Mouse (Mus musculus) lung, embryonic 14.5 days (tissue): ENCODE results near the gene Zfp978. TPM values are rescaled to one million over a fixed set of nuclear protein-coding genes. Genes with fewer than 3 reads are reported as not detected.
A peak's percentile ranks its signal among the peaks of the same experiment; 100 is the strongest.
"Not testable (repeated sequence)": the region's sequence is repeated elsewhere in the genome, so short reads cannot be mapped to it uniquely, and the experiment has no call there.

Experiments
- ATAC-seq: fragments of 200-750 bp; cut with Nextera tagmentation; 2 replicates; pipeline ENCODE4 v1.8.0; 2017; ENCODE audit warnings: mild to moderate bottlenecking, moderate TSS enrichment, moderate library complexity; ENCODE audit not compliant: insufficient read depth
- DNase-seq: peaks from one replicate; pipeline ENCODE4 v3.0.0-alpha.2; 2015
- H3K27ac ChIP-seq: fragments of 300-500 bp; sonication (generic); 2 replicates; pipeline ENCODE4 v1.5.1; 2014; ENCODE audit warnings: low read depth, mild to moderate bottlenecking, moderate library complexity
- H3K27me3 ChIP-seq: fragments of 300-500 bp; sonication (generic); 2 replicates; pipeline ENCODE4 v1.6.1; 2014; ENCODE audit warnings: low read length, control low read depth; ENCODE audit not compliant: insufficient read depth
- H3K36me3 ChIP-seq: fragments of 300-500 bp; sonication (generic); 2 replicates; pipeline ENCODE4 v1.6.1; 2014; ENCODE audit warnings: control low read depth; ENCODE audit not compliant: insufficient read depth
- H3K4me1 ChIP-seq: fragments of 300-500 bp; sonication (generic); 2 replicates; pipeline ENCODE4 v1.6.1; 2014; ENCODE audit warnings: antibody characterized with exemption, control low read depth; ENCODE audit not compliant: insufficient read depth
- H3K4me2 ChIP-seq: fragments of 300-500 bp; sonication (generic); 2 replicates; pipeline ENCODE4 v1.6.1; 2014; ENCODE audit warnings: mild to moderate bottlenecking
- H3K4me3 ChIP-seq: fragments of 300-500 bp; sonication (generic); 2 replicates; pipeline ENCODE4 v1.5.1; 2014; ENCODE audit warnings: low read depth, low read length
- H3K9ac ChIP-seq: fragments of 300-500 bp; sonication (generic); 2 replicates; pipeline ENCODE4 v1.6.1; 2014
- H3K9me3 ChIP-seq: fragments of 300-500 bp; sonication (generic); 2 replicates; pipeline ENCODE4 v1.6.1; 2016; ENCODE audit warnings: low read depth, low read length, control low read depth
- WGBS: fragments of 180-500 bp; shearing (Covaris S2); extraction: QIAGEN DNeasy Blood & Tissue Kit; methylation state at CpG from one replicate; pipeline ENCODE4 v1.1.7; 2014; 5-methylcytosine and 5-hydroxymethylcytosine counted together
- polyA plus RNA-seq: library from polyadenylated mRNA; unstranded; fragments of >200 nt; fragmentation: Nextera tagmentation; extraction: Ambion mirVana; gene quantifications from 2 replicates; pipeline ENCODE4 v1.2.1, GENCODE M21; 2014

Zfp978 gene
- polyA plus RNA-seq, 1 experiment from 2014 or later, result 0.21 TPM

DNA sequence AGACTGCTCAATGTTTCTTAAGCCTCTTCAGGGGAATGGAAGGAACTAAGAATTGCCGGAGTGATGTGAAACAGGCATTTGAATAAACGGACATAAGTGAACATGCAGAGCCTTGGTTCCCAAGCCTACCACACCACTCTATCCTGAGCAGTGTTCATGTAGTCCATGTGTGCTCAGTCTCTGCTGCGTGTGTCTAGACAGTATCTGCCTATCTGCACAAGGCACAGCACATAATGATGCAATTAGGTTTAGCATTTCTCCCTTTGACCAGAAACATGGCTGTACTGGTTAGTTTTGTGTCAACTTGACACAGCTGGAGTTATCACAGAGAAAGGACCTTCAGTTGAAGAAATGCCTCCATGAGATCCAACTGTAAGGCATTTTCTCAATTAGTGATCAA is 20.2 kb upstream of the Zfp978 start:
- 90% methylated on average over 3 of the region's 3 CpGs for WGBS
- not testable (repeated sequence) for DNase-seq
- peaks cover 53% of the 10 kb centered on the region for H3K9me3 ChIP-seq

DNA sequence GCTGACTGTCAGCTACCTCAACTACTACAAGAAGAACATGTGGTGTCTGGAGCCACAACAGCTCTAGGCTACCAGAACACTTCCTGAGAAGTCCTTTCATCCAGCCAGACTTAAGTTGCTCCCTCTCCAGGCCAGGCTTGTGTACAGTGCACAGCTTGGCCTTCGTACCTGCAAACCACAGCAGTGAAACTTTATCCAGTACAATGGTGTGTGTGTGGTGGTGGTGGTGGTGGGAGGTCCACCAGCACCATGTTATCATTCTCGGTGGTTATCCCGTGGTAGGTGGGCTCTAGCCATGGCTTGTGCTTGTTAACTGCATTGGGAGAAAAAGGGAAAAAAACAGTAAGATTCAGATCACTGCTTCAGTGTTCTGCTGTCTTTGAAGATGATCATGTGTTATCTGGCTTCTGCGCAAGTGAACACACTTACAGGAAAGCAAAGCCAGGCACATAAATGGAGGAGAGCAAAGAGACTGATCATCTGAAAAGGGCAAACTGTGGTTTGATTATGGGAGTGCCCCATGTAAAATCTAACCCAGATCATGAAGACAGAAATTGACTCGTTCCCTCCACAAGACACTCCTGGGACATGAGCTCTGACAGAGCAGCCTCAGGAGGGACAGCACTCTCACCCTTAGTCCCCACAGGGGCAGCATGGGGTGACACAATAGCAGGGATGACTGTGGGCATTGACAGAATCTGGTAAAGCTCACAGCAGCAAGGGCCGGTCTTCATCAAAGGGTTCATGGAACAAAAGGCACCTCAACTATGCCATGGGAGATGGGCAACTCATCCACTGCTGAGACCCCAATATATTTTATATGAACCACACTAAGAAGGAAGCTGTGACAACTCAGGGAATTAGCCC is 17.8 kb upstream of the Zfp978 start:
- 78% methylated on average over 6 of the region's 6 CpGs for WGBS
- H3K27me3 ChIP-seq, H3K4me2 ChIP-seq, H3K9ac ChIP-seq, H3K4me3 ChIP-seq, H3K36me3 ChIP-seq, H3K4me1 ChIP-seq, H3K27ac ChIP-seq, DNase-seq: not testable (repeated sequence)
- peak; percentile 71 for ATAC-seq
- H3K9me3 ChIP-seq, result peaks cover 41% of the 10 kb centered on the region

More for the DNA sequence above, 20.2 kb upstream of the Zfp978 start:
- H3K4me1 ChIP-seq, ATAC-seq, H3K4me2 ChIP-seq, H3K9ac ChIP-seq, H3K27me3 ChIP-seq, H3K4me3 ChIP-seq, H3K36me3 ChIP-seq, H3K27ac ChIP-seq: not testable (repeated sequence)

DNA sequence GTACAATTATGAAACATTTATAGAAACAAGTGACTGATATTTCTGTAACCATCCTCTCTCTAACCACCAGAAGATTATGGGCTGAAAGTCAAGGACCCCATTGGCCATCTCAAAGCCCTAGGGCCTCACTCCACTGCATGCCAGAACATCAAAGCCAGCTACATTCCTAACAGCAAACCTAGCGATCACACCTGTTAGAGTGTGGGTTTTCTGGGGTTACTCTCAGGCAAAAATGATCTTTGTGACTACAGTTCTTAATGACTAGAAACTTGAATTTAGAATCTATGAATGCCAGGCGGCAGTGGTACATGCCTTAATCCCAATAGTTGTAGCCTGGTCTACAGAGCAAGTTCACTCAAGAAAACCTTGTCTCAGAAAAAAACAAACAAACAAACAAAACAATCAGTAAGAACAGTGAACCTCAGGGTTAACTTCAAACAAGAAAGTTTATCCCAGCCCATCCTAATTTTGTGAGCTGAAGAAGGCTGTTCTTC is 16.0 kb upstream of the Zfp978 start:
- H3K4me1 ChIP-seq, ATAC-seq, H3K27ac ChIP-seq, H3K36me3 ChIP-seq, H3K4me2 ChIP-seq, H3K27me3 ChIP-seq, H3K9ac ChIP-seq, H3K4me3 ChIP-seq, DNase-seq: not testable (repeated sequence)
- WGBS, result 82% methylated on average over 2 of the region's 2 CpGs
- H3K9me3 ChIP-seq, result peaks cover 46% of the 10 kb centered on the region

GRCm38 (mm10) chr4:147346361-147347035 is 14.6 kb upstream of the Zfp978 start:
- H3K36me3 ChIP-seq, DNase-seq, H3K9ac ChIP-seq, ATAC-seq, H3K4me1 ChIP-seq, H3K4me2 ChIP-seq, H3K27ac ChIP-seq, H3K4me3 ChIP-seq, H3K27me3 ChIP-seq: not testable (repeated sequence)
- 61% methylated on average over 4 of the region's 4 CpGs for WGBS
- H3K9me3 ChIP-seq, result peaks cover 55% of the 10 kb centered on the region

DNA sequence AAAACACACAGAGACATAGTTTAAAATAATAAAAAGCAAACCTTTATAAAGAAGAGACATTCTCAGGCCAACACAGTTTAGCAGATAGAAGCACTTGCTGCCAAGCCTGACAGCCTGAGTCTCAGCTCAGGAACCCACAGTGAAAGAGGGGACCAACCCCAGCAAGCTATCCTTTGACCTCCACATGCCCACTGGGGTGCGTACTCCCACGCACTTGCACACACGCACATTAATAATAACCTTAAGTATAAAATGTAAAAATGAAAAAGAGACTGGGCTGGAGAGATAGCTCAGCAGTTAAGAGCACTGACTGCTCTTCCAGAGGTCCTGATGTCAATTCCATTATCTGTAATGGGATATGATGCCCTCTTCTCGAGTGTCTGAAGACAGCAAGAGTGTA is 13.8 kb upstream of the Zfp978 start:
- not testable (repeated sequence) for H3K9ac ChIP-seq, H3K36me3 ChIP-seq, H3K27ac ChIP-seq, H3K4me2 ChIP-seq, H3K4me1 ChIP-seq, DNase-seq, H3K27me3 ChIP-seq, H3K4me3 ChIP-seq, ATAC-seq
- H3K9me3 ChIP-seq, result peaks cover 55% of the 10 kb centered on the region
- 61% methylated on average over 4 of the region's 4 CpGs for WGBS

GRCm38 (mm10) chr4:147347880-147348279 is 13.2 kb upstream of the Zfp978 start:
- not testable (repeated sequence) for H3K4me3 ChIP-seq, DNase-seq, H3K9ac ChIP-seq, H3K4me1 ChIP-seq, H3K4me2 ChIP-seq, H3K36me3 ChIP-seq, ATAC-seq, H3K27me3 ChIP-seq, H3K27ac ChIP-seq
- WGBS, result 68% methylated on average over 1 of the region's 3 CpGs
- H3K9me3 ChIP-seq, result peaks cover 54% of the 10 kb centered on the region

DNA sequence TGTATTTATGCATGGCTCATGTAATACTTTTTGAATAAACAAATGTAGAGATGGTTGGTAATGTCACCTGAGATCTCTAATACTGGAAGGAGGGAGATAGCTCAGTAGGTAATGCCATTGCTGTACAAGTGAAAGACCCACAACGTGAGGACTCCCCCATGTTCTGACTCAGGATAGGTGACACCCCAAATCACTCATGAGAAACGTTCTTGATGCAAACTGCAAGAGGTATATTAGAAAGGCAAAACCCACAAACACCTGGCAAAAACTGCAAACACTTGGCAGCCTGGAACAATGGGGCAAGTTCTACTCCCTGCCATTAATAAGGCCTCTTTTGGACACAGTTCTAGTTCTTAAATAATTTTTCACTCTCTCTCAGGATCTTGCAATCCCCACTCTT is 12.7 kb upstream of the Zfp978 start:
- not testable (repeated sequence) for H3K36me3 ChIP-seq, H3K4me2 ChIP-seq, H3K27me3 ChIP-seq, H3K4me3 ChIP-seq, H3K4me1 ChIP-seq, DNase-seq, H3K9ac ChIP-seq, ATAC-seq, H3K27ac ChIP-seq
- peaks cover 49% of the 10 kb centered on the region for H3K9me3 ChIP-seq
- 75% methylated on average over 2 of the region's 2 CpGs for WGBS

- WGBS, result 87% methylated on average over 18 of the region's 19 CpGs
- H3K4me2 ChIP-seq, DNase-seq, H3K27me3 ChIP-seq, ATAC-seq, H3K4me3 ChIP-seq, H3K9ac ChIP-seq, H3K4me1 ChIP-seq, H3K27ac ChIP-seq, H3K36me3 ChIP-seq: not testable (repeated sequence)
- H3K9me3 ChIP-seq, result peaks cover 44% of the 10 kb centered on the region
Observed at GRCm38 (mm10) chr4:147348906-147349686, 12.0 kb upstream of the Zfp978 start.

DNA sequence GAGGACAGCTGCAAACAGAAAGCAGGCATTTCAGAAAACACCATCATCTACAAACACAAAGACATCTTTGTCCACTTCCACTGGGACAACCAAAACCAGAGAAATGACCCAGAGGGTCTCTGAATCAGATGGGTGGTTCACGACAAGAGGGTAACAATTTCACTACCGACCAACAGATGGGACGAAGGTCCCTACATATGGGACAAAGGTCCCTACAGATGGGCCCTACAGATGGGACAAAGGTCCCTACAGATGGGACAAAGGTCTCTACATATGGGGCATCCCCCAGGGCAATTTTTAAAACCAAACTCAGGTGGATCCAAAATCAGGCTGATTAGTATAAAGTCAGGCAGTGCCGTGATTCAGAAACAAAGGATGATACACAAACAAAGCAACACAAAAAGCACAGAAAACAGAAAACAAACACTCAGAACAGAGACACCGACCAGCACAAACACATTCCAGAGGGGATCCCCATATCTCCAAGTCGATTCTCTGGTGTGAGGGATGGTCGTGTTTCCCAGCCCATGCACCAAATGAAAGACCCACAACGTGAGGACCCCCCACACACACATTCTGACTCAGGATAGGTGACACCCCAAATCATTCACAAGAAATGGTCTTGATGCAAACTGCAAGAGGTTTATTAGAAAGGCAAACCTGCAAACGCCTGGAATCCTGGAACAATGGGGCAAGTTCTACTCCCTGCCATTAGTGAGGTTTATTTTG is 11.3 kb upstream of the Zfp978 start:
- H3K4me2 ChIP-seq, H3K27me3 ChIP-seq, H3K4me3 ChIP-seq, DNase-seq, H3K4me1 ChIP-seq, H3K36me3 ChIP-seq, H3K27ac ChIP-seq, H3K9ac ChIP-seq, ATAC-seq: not testable (repeated sequence)
- peaks cover 47% of the 10 kb centered on the region for H3K9me3 ChIP-seq
- WGBS, result 83% methylated on average over 9 of the region's 9 CpGs
